Mouse (Mus musculus): Measurements from ENCODE around the gene Egln2.

- TF ChIP-seq CTCF (IDR thresholded peaks at IDR 0.05; ENCODE audit: borderline replicate concordance, control insufficient read depth, extremely low read depth, insufficient read depth, low read length, poor library complexity) (no peak), POLR2A (IDR thresholded peaks at IDR 0.05; ENCODE audit: control insufficient read depth, extremely low read depth, insufficient read depth, low read length, poor library complexity) (no peak)
Measured at GRCm38 (mm10) chr7:27163450-27163805, 3.2 kb downstream of the Egln2 start.
